Mouse (Mus musculus) forebrain, embryonic 16.5 days (tissue): Measurements from ENCODE around the gene Ftsj3. TPM values are rescaled to one million over a fixed set of nuclear protein-coding genes. Genes with fewer than 3 reads are reported as not detected.

Source experiments
- ATAC-seq: fragments of 200-750 bp; cut with Nextera tagmentation; 2 replicates; pipeline ENCODE4 v1.8.0; 2017; ENCODE audit warnings: mild to moderate bottlenecking, moderate library complexity
- H3K27ac ChIP-seq: fragments of 300-500 bp; sonication (generic); 2 replicates; pipeline ENCODE4 v1.5.1; 2014; ENCODE audit warnings: low read length, control low read depth
- H3K27me3 ChIP-seq: fragments of 300-500 bp; sonication (generic); replicated peaks from 2 replicates; pipeline ENCODE4 v1.6.1; 2014; ENCODE audit warnings: low read length; ENCODE audit not compliant: control insufficient read depth, insufficient read depth
- H3K36me3 ChIP-seq: fragments of 300-500 bp; sonication (generic); 2 replicates; pipeline ENCODE4 v1.6.1; 2014; ENCODE audit not compliant: control insufficient read depth, insufficient read depth
- H3K4me1 ChIP-seq: fragments of 300-500 bp; sonication (generic); replicated peaks from 2 replicates; pipeline ENCODE4 v1.6.1; 2014; ENCODE audit warnings: low read length; ENCODE audit not compliant: control insufficient read depth, insufficient read depth
- H3K4me2 ChIP-seq: fragments of 300-500 bp; sonication (generic); 2 replicates; pipeline ENCODE4 v1.6.1; 2014; ENCODE audit warnings: mild to moderate bottlenecking, low read length, control low read depth
- H3K4me3 ChIP-seq: fragments of 300-500 bp; sonication (generic); replicated peaks from 2 replicates; pipeline ENCODE4 v1.5.1; 2014; ENCODE audit warnings: mild to moderate bottlenecking, low read length, control low read depth
- H3K9ac ChIP-seq: fragments of 300-500 bp; sonication (generic); replicated peaks from 2 replicates; pipeline ENCODE4 v1.6.1; 2014; ENCODE audit warnings: low read depth, low read length, control low read depth
- H3K9me3 ChIP-seq: fragments of 300-500 bp; sonication (generic); 2 replicates; pipeline ENCODE4 v1.6.1; 2016; ENCODE audit warnings: low read length; ENCODE audit not compliant: control insufficient read depth
- WGBS: fragments of 180-500 bp; shearing (Covaris S2); extraction: QIAGEN DNeasy Blood & Tissue Kit; methylation state at CpG from one replicate; pipeline ENCODE4 v1.1.7; 2014; 5-methylcytosine and 5-hydroxymethylcytosine counted together
- polyA plus RNA-seq: library from polyadenylated mRNA; unstranded; fragments of >200 nt; fragmentation: Nextera tagmentation; extraction: Ambion mirVana; gene quantifications from 2 replicates; pipeline ENCODE4 v1.2.1, GENCODE M21; 2015

Gene Ftsj3
- polyA plus RNA-seq, 1 experiment from 2014 or later = 41.8 TPM

DNA sequence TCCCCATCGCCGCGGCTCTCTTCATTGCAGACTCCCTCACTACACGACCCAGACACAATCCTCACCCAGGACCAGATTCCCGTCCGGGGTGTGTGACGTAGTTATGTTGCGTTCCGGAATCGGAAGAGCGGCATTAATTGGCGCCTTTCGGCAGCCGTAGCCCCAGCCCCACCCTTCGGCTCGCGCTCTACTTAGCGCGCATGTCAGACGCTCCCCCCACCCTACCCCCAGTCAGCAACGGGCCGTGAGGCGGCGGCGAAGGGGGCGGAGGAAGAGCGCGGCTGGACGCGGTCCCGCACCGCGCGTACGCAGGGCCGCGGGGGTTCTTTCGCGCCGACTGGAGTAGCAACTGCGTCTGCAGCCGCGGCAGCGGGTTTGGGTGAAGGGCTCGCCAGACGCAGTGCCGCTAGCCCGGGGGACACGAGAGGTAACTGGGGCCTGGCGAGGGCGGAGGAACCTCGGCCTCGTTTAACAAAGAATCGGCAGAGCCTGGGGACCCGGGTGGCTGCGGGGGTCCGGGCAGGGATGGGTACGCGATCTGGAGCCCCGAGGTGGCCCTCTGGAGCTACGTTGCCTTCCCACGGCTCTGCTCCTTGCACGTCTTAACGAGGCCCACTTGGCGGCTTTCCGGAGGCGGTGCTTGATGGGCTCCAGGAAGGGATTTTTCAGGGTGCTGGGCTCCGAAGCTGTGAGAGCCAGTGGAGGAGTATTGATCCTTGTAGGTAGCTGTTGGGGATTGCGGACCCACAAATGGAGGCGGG lies 39.0 kb downstream of the Ftsj3 start, which contains the start of gene Ddx42:
Gene Ddx42 (plus strand): TSS at position 197 of the 761 bp plus-strand sequence.
- Histone ChIP-seq H3K4me3 (peak within 1 kb of the TSS; percentile 87), H3K27ac (peak within 1 kb of the TSS; percentile 97), H3K9ac (peak within 1 kb of the TSS; percentile 95), H3K9me3 (no peaks in the 10 kb centered on the region), H3K4me2 (peak within 1 kb of the TSS; percentile 69), H3K4me1 (peaks cover 26% of the 10 kb centered on the region), H3K27me3 (no peaks in the 10 kb centered on the region), H3K36me3 (peaks cover 6% of the 10 kb centered on the region)
- peak; percentile 95 for ATAC-seq
- under 1% methylated on average over 70 of the region's 70 CpGs for WGBS

DNA sequence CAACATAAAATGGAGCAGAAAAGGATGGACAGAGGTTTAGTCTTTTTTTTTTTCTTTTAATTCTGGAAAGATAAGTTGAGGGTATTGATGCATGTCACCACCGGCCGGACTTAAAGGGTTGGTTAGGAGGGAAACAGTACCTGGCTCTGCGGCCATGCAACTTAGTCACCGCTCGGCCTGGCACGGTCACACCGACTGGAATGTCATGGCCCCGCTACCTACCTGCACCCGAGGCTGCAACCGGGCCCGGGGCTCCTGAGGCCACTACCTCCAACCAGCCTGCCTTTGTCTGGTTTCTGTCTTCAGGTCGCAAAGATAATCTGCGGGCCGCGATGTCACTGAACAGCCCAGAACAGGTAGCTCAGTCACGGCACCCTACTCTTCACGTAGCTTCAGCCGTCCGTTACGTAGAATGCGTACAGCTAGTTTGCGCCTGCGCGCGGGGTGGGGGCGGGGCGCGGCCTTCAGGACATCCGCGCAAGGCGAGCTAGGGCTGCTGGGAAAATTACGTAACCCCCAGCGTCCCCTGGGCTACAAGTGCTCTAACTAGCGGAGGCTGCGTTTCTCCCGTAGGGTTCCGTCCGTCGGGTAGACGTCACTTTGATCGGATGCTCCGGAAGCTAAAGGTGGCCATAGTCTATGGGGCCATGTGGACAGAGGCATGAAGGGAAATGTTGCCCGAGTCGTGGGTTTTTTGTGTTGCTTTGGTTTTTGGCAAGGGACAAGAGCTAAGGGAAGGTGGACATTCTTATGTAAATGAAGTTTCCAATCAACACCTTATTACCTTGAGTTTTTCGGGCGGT lies 39.8 kb downstream of the Ftsj3 start, which contains the start of gene Ccdc47:
Gene Ccdc47 (minus strand): TSS at position 418 of the 803 bp plus-strand sequence.
- under 1% methylated on average over 46 of the region's 46 CpGs for WGBS
- no peaks in the 10 kb centered on the region for H3K27me3 ChIP-seq
- H3K9ac ChIP-seq = peak within 1 kb of the TSS; percentile 95
- H3K27ac ChIP-seq = peak within 1 kb of the TSS; percentile 97
- H3K9me3 ChIP-seq = no peaks in the 10 kb centered on the region
- peak; percentile 97 for ATAC-seq
- H3K4me3 ChIP-seq = peak within 1 kb of the TSS; percentile 87
- H3K4me1 ChIP-seq = peaks cover 26% of the 10 kb centered on the region
- H3K36me3 ChIP-seq = peaks cover 13% of the 10 kb centered on the region
- H3K4me2 ChIP-seq = peak within 1 kb of the TSS; percentile 69

DNA sequence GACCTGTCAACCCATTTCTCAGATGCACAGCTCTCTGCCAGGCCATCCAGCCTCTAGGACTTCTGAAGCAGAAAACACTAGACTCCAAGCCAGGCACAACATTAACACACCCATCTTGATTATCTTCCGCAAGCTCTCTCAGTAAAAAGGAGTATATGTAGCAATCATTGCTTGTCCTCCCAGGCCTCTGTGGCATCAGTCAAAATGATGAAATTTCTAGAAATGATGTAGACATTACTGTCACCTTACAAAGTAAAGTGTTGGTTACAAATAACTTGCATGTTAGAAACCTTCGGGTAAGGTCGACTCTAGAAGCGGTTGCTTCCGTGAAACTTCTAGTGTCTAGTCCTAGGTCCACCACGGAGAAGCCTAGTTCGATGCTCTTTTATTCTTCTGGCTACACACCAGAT lies 40.4 kb downstream of the Ftsj3 start:
- Histone ChIP-seq H3K9me3 (no peaks in the 10 kb centered on the region), H3K27me3 (no peaks in the 10 kb centered on the region), H3K4me1 (peaks cover 26% of the 10 kb centered on the region), H3K4me3 (peak overlapping the region; percentile 87), H3K4me2 (peak overlapping the region; percentile 69), H3K9ac (peak overlapping the region; percentile 85), H3K36me3 (peaks cover 16% of the 10 kb centered on the region), H3K27ac (no peak overlapping the region)
- ATAC-seq = no peak
- WGBS = 33% methylated on average over 7 of the region's 7 CpGs

DNA sequence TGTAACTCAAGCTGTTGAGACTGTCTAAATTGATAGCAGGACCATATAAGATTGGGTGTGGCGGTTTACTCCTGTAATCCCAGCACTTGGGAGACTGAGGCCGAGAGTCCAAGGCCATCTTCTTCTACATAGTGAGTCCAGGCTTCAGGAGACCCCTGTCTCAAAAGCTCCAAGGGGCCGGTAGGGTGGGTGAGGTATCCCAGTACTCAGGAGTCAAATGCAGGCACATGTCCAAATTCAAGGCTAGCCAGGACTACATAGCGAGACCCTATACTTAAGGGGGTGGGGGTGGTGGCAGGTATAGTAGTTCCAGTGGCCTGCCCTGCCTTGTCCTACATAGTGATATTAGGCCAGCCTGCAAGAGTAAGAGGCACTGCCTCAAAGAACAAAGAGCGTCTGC lies 41.0 kb downstream of the Ftsj3 start:
- no peaks in the 10 kb centered on the region for H3K9me3 ChIP-seq
- no peak overlapping the region for H3K4me2 ChIP-seq
- no peaks in the 10 kb centered on the region for H3K27me3 ChIP-seq
- H3K4me1 ChIP-seq = peaks cover 26% of the 10 kb centered on the region
- 94% methylated on average over 5 of the region's 5 CpGs for WGBS
- no peak overlapping the region for H3K27ac ChIP-seq
- peaks cover 21% of the 10 kb centered on the region for H3K36me3 ChIP-seq
- H3K4me3 ChIP-seq = no peak overlapping the region; the same call in 1 of the 2 replicates
- ATAC-seq = no peak
- H3K9ac ChIP-seq = no peak overlapping the region

DNA sequence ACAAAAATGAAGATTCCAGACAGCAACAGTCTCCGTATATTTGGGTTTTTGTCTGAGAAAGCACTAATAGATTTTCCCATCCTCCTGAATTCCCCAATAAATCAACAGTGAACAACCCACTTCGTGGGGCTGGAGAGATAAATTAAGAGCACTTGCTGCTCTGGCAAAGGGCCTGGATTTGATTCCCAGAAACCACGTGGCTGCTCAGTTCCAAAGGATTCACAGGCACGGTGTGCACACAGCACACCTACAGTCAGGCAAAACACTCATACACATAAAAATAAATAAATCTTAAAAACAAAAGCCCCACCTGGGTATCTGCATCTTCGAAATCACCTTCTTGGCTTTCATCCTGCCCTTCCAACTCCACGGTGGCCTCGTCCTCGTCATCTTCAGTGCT lies 43.1 kb downstream of the Ftsj3 start:
- peaks cover 27% of the 10 kb centered on the region for H3K36me3 ChIP-seq
- H3K27me3 ChIP-seq = no peaks in the 10 kb centered on the region
- H3K4me1 ChIP-seq = peaks cover 15% of the 10 kb centered on the region
- no peaks in the 10 kb centered on the region for H3K9me3 ChIP-seq
- no peak overlapping the region for H3K27ac ChIP-seq
- ATAC-seq = no peak
- 90% methylated on average over 8 of the region's 8 CpGs for WGBS
- H3K9ac ChIP-seq = no peak overlapping the region
- H3K4me2 ChIP-seq = no peak overlapping the region
- no peak overlapping the region for H3K4me3 ChIP-seq

DNA sequence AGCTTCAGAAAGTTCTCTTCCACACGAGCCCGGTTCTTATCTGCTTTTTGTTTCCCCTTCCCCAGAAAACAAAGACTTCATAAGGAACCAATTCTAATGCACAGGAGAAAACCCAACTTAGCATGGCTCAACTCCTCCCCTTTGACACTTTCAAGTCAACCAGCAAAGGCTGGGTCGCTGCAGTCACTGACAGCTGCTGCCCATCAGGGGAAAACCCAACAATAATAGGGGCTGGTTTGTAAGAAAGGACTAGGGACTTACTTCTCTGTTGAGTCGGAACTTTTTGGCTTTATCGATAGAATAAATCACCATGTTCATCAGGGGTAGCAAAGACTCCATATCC lies 53.8 kb downstream of the Ftsj3 start, which contains the start of gene Strada:
Gene Strada (minus strand): TSS at position 46 of the 343 bp plus-strand sequence.
- no peak for ATAC-seq
- no peak within 1 kb of the TSS for H3K27ac ChIP-seq

DNA sequence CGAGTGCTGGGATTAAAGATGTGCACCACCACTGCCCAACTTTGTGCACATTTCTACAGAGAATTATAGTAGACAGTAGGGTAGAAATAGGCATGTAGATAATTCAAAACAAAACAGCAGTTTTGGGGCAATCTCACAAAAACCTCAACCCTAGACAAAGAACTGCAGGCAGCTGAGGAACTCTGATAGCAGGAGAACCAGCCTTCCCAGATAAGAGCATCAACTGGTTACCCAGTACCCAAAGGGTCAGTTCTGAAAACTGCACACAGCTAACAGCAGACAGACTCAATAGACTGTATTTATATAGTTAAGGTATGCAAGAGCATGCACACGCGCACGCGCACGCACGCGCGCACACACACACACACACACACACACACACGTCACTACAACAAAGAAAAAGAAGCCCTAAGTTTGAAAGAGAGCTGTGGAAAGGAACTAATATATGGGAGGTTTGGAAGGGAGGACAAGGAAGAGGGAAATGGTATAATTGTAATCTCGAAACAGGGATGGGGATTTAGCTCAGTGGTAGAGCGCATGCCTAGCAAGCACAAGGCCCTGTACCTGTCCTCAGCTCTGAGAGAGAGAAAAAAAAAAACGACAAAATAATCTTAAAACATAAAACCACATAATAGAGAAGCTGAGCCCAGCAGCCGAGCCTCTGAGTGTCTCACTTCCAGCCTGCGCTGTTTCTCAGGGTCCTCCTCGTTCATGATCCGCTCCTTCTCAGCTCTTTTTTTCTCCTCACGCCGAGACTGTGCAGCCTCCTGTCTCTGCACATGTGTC lies 54.3 kb downstream of the Ftsj3 start:
- Histone ChIP-seq H3K9me3 (no peaks in the 10 kb centered on the region), H3K36me3 (peaks cover 26% of the 10 kb centered on the region), H3K4me2 (no peak overlapping the region), H3K27me3 (no peaks in the 10 kb centered on the region), H3K9ac (no peak overlapping the region), H3K4me1 (no peaks in the 10 kb centered on the region), H3K27ac (no peak overlapping the region), H3K4me3 (no peak overlapping the region)
- ATAC-seq = no peak
- WGBS = 94% methylated on average over 19 of the region's 19 CpGs

More for the DNA sequence above, 53.8 kb downstream of the Ftsj3 start, which contains the start of gene Strada:
- no peaks in the 10 kb centered on the region for H3K4me1 ChIP-seq
- H3K4me3 ChIP-seq = no peak within 1 kb of the TSS
- no peaks in the 10 kb centered on the region for H3K9me3 ChIP-seq
- H3K4me2 ChIP-seq = no peak within 1 kb of the TSS
- H3K9ac ChIP-seq = no peak within 1 kb of the TSS; the same call in 1 of the 2 replicates
- 88% methylated on average over 5 of the region's 5 CpGs for WGBS
- no peaks in the 10 kb centered on the region for H3K27me3 ChIP-seq
- peaks cover 31% of the 10 kb centered on the region for H3K36me3 ChIP-seq

DNA sequence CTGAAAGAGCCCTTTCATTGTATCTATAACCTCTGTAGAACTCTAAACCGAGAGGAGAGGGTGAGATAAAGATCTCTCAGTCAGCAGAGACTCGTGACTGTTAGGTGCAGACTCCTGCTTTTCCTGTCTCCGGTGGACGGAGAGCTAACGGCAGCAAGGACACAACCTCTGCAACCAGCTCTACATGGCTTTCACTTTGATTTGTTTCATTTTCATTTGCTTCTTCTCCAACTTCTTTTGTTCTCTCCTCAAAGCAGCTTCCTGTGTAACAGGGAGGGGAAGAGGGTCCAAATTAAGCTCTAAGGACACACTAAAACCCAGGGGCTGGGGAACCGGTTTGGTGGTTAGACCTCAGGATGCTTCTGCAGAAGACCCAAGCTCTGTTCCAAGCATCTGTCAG lies 55.1 kb downstream of the Ftsj3 start:
- H3K27ac ChIP-seq = no peak overlapping the region
- H3K4me2 ChIP-seq = no peak overlapping the region
- no peak overlapping the region for H3K4me3 ChIP-seq
- H3K27me3 ChIP-seq = no peaks in the 10 kb centered on the region
- H3K9ac ChIP-seq = no peak overlapping the region; the same call in 1 of the 2 replicates
- H3K9me3 ChIP-seq = no peaks in the 10 kb centered on the region
- peaks cover 25% of the 10 kb centered on the region for H3K36me3 ChIP-seq
- H3K4me1 ChIP-seq = no peaks in the 10 kb centered on the region
- no peak for ATAC-seq
- 89% methylated on average over 6 of the region's 6 CpGs for WGBS
